Mouse (Mus musculus): ENCODE data around the gene L3mbtl1. TPM values are rescaled to one million over a fixed set of nuclear protein-coding genes. Genes with fewer than 3 reads are reported as not detected.
A peak's percentile ranks its signal among the peaks of the same experiment; 100 is the strongest.

L3mbtl1 gene
- polyA plus RNA-seq, 1 experiment from 2014 or later, result not detected

- H3K4me3 ChIP-seq (ENCODE audit: inconsistent target), result no peak overlapping the region
- no peaks in the 10 kb centered on the region for H3K36me3 ChIP-seq (ENCODE audit: inconsistent target)
- H3K79me2 ChIP-seq (ENCODE audit: inconsistent target), result no peaks in the 10 kb centered on the region
- no peak overlapping the region for H3K27ac ChIP-seq
Measured at GRCm38 (mm10) chr2:162992084-162992437, 48.8 kb downstream of the L3mbtl1 start.

GRCm38 (mm10) chr2:162993881-162994616, 50.8 kb downstream of the L3mbtl1 start:
- Histone ChIP-seq H3K27ac (no peak overlapping the region), H3K4me3 (ENCODE audit: inconsistent target) (no peak overlapping the region), H3K79me2 (ENCODE audit: inconsistent target) (no peaks in the 10 kb centered on the region), H3K36me3 (ENCODE audit: inconsistent target) (no peaks in the 10 kb centered on the region)
- WGBS (ENCODE audit: missing documents), result 82% methylated on average over 9 of the region's 9 CpGs

- H3K79me2 ChIP-seq (ENCODE audit: inconsistent target), result no peaks in the 10 kb centered on the region
- WGBS (ENCODE audit: missing documents), result 30% methylated on average over 18 of the region's 18 CpGs
- H3K36me3 ChIP-seq (ENCODE audit: inconsistent target), result no peaks in the 10 kb centered on the region
- no peak overlapping the region for H3K4me3 ChIP-seq (ENCODE audit: inconsistent target)
- H3K27ac ChIP-seq, result no peak overlapping the region
Measured at GRCm38 (mm10) chr2:162998528-162999230, 55.4 kb downstream of the L3mbtl1 start.

- WGBS (ENCODE audit: missing documents), result 17% methylated on average over 3 of the region's 3 CpGs
- no peaks in the 10 kb centered on the region for H3K79me2 ChIP-seq (ENCODE audit: inconsistent target)
- H3K27ac ChIP-seq, result no peak overlapping the region
- H3K36me3 ChIP-seq (ENCODE audit: inconsistent target), result no peaks in the 10 kb centered on the region
- no peak overlapping the region for H3K4me3 ChIP-seq (ENCODE audit: inconsistent target)
Measured at GRCm38 (mm10) chr2:162999744-163000143, 56.5 kb downstream of the L3mbtl1 start.

GRCm38 (mm10) chr2:163001071-163001470, 57.8 kb downstream of the L3mbtl1 start:
- 78% methylated on average over 1 of the region's 1 CpGs for WGBS (ENCODE audit: missing documents)
- H3K36me3 ChIP-seq (ENCODE audit: inconsistent target), result no peaks in the 10 kb centered on the region
- H3K4me3 ChIP-seq (ENCODE audit: inconsistent target), result no peak overlapping the region
- no peak overlapping the region for H3K27ac ChIP-seq
- no peaks in the 10 kb centered on the region for H3K79me2 ChIP-seq (ENCODE audit: inconsistent target)

GRCm38 (mm10) chr2:163007299-163007698, 64.0 kb downstream of the L3mbtl1 start:
- Histone ChIP-seq H3K36me3 (ENCODE audit: inconsistent target) (no peaks in the 10 kb centered on the region), H3K4me3 (ENCODE audit: inconsistent target) (no peak overlapping the region), H3K27ac (no peak overlapping the region), H3K79me2 (ENCODE audit: inconsistent target) (no peaks in the 10 kb centered on the region)
- 70% methylated on average over 4 of the region's 4 CpGs for WGBS (ENCODE audit: missing documents)

GRCm38 (mm10) chr2:163016916-163017743, 73.9 kb downstream of the L3mbtl1 start, which contains the start of gene Ift52:
Gene Ift52, plus strand, starts transcription at chr2:163017354.
- Histone ChIP-seq H3K27ac (peak within 1 kb of the TSS; percentile 44), H3K4me3 (ENCODE audit: inconsistent target) (peak within 1 kb of the TSS; percentile 96), H3K79me2 (ENCODE audit: inconsistent target) (peaks cover 23% of the 10 kb centered on the region), H3K36me3 (ENCODE audit: inconsistent target) (no peaks in the 10 kb centered on the region)
- WGBS (ENCODE audit: missing documents), result 1% methylated on average over 57 of the region's 57 CpGs

Other genes with a start within 250 kb of the L3mbtl1 start
- 61.3 to 95.7 TPM (median 62.9 TPM) in 3 replicates for gene Srsf6, start 11.9 kb upstream of the L3mbtl1 start, polyA plus RNA-seq (2018)
- gene Sgk2, start 43.9 kb downstream of the L3mbtl1 start, polyA plus RNA-seq (2018), result not detected in 3 replicates
- 34.6 to 62.0 TPM (median 34.9 TPM) in 3 replicates for gene Ift52, start 73.9 kb downstream of the L3mbtl1 start, polyA plus RNA-seq (2018)
- 0.27 to 8.1 TPM (median 1.8 TPM) in 3 replicates for gene Mybl2, start 111.2 kb downstream of the L3mbtl1 start, polyA plus RNA-seq (2018)
- not detected in 3 replicates for gene Gtsf1l, start 144.4 kb downstream of the L3mbtl1 start, polyA plus RNA-seq (2018)